Mouse (Mus musculus): ENCODE results near the gene Rpp40.
A peak's percentile ranks its signal among the peaks of the same experiment; 100 is the strongest.

Gene Rpp40

GRCm38 (mm10) chr13:35905879-35906481, at the start of gene Rpp40:
TSS of gene Rpp40 (minus strand) at chr13:35906359.
- peak; percentile 95 for DNase-seq (ENCODE audit: inconsistent ontology term)

- no peak for DNase-seq (ENCODE audit: inconsistent ontology term)
Measured at GRCm38 (mm10) chr13:35949814-35950455, 43.8 kb upstream of the Rpp40 start.

- peak; percentile 52 for DNase-seq (ENCODE audit: inconsistent ontology term)
Measured at GRCm38 (mm10) chr13:35947354-35948000, 41.3 kb upstream of the Rpp40 start.

GRCm38 (mm10) chr13:35946659-35947353, 40.6 kb upstream of the Rpp40 start:
- no peak for DNase-seq (ENCODE audit: inconsistent ontology term)

GRCm38 (mm10) chr13:35940934-35941333, 34.8 kb upstream of the Rpp40 start:
- no peak for DNase-seq (ENCODE audit: inconsistent ontology term)

- no peak for DNase-seq (ENCODE audit: inconsistent ontology term)
Measured at GRCm38 (mm10) chr13:35939871-35940665, 33.9 kb upstream of the Rpp40 start.

GRCm38 (mm10) chr13:35937991-35938390, 31.8 kb upstream of the Rpp40 start:
- DNase-seq (ENCODE audit: inconsistent ontology term) = no peak

GRCm38 (mm10) chr13:35911476-35911875, 5.3 kb upstream of the Rpp40 start:
- no peak for DNase-seq (ENCODE audit: inconsistent ontology term)

GRCm38 (mm10) chr13:35905378-35905777, 781 bp downstream of the Rpp40 start:
- no peak for DNase-seq (ENCODE audit: inconsistent ontology term)

- no peak for DNase-seq (ENCODE audit: inconsistent ontology term)
Measured at GRCm38 (mm10) chr13:35892866-35893265, 13.3 kb downstream of the Rpp40 start.

- DNase-seq (ENCODE audit: inconsistent ontology term) = no peak
Measured at GRCm38 (mm10) chr13:35886121-35886725, 19.9 kb downstream of the Rpp40 start.

GRCm38 (mm10) chr13:35880555-35881046, 25.6 kb downstream of the Rpp40 start:
- DNase-seq (ENCODE audit: inconsistent ontology term) = no peak

GRCm38 (mm10) chr13:35879519-35879918, 26.6 kb downstream of the Rpp40 start:
- DNase-seq (ENCODE audit: inconsistent ontology term) = no peak

- DNase-seq (ENCODE audit: inconsistent ontology term) = peak; percentile 12
Measured at GRCm38 (mm10) chr13:35879068-35879467, 27.1 kb downstream of the Rpp40 start.

- DNase-seq (ENCODE audit: inconsistent ontology term) = no peak
Measured at GRCm38 (mm10) chr13:35878282-35878681, 27.9 kb downstream of the Rpp40 start.

- no peak for DNase-seq (ENCODE audit: inconsistent ontology term)
Measured at GRCm38 (mm10) chr13:35875396-35875795, 30.8 kb downstream of the Rpp40 start.

- no peak for DNase-seq (ENCODE audit: inconsistent ontology term)
Measured at GRCm38 (mm10) chr13:35871107-35871506, 35.1 kb downstream of the Rpp40 start.

- DNase-seq (ENCODE audit: inconsistent ontology term) = no peak
Measured at GRCm38 (mm10) chr13:35870659-35871058, 35.5 kb downstream of the Rpp40 start.

GRCm38 (mm10) chr13:35860916-35861315, 45.2 kb downstream of the Rpp40 start:
- DNase-seq (ENCODE audit: inconsistent ontology term) = no peak

GRCm38 (mm10) chr13:35857486-35857885, 48.7 kb downstream of the Rpp40 start:
- no peak for DNase-seq (ENCODE audit: inconsistent ontology term)

Data from Muller cell, postnatal 12 days (primary cell).